Mouse (Mus musculus) olfactory bulb, adult 2 months (tissue): ENCODE measurements at regions not wholly inside any gene's neighbourhood (a gene's known extent, or its start where the extent isn't known, plus 50 kb on each side); places are given as distances from the start of the nearest gene placed in this dataset.

Source experiments
- CTCF ChIP-seq: fragments of 200-500 bp; IDR thresholded peaks from 2 replicates; pipeline ENCODE4 v1.5.1; 2012; ENCODE audit warnings: low read depth, mild to moderate bottlenecking, low read length, moderate library complexity; ENCODE audit not compliant: insufficient read depth
- POLR2A ChIP-seq: fragments of 200-500 bp; IDR thresholded peaks from 2 replicates; pipeline ENCODE4 v1.6.1; 2012; ENCODE audit warnings: mild to moderate bottlenecking, low read depth, low read length, moderate library complexity; ENCODE audit not compliant: insufficient read depth

DNA sequence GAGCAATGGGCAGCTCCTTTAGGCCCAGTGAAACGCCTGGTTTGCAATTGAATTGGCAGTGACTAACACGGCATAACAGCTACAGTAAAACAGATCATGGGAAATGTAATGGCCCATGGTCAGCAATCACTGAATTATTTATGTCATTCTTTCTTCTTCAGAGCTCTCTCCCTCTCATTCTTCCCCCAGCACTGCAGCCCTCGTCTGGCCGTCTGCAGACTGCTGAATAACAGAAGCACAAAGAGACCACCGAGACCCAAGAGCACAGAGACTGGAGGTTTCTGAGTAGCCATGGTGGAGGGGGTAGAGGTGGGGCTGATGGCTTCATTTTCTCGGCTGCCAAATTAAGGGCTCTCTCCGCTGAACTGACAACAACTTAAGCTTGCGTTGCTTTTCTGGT lies 130.7 kb upstream of the Tle3 start:
- no peak for TF ChIP-seq POLR2A
- TF ChIP-seq CTCF = no peak
